Mouse (Mus musculus) layer of hippocampus, postnatal 36 days (tissue): ENCODE measurements around the gene Fads1. TPM values are rescaled to one million over a fixed set of nuclear protein-coding genes. Genes with fewer than 3 reads are reported as not detected.
"Not testable (repeated sequence)": the region's sequence is repeated elsewhere in the genome, so short reads cannot be mapped to it uniquely, and the experiment has no call there.

Source experiments
- DNase-seq, 2 experiments: peaks; one replicate each; pipeline ENCODE4 v3.0.0; 2022
- total RNA-seq, 2 experiments: library from RNA; stranded (reverse); gene quantifications; 2 replicates each; pipeline ENCODE4 v1.2.3; 2021

Gene Fads1
- 100 to 1,000 TPM; 180 to 187 TPM for total RNA-seq

DNA sequence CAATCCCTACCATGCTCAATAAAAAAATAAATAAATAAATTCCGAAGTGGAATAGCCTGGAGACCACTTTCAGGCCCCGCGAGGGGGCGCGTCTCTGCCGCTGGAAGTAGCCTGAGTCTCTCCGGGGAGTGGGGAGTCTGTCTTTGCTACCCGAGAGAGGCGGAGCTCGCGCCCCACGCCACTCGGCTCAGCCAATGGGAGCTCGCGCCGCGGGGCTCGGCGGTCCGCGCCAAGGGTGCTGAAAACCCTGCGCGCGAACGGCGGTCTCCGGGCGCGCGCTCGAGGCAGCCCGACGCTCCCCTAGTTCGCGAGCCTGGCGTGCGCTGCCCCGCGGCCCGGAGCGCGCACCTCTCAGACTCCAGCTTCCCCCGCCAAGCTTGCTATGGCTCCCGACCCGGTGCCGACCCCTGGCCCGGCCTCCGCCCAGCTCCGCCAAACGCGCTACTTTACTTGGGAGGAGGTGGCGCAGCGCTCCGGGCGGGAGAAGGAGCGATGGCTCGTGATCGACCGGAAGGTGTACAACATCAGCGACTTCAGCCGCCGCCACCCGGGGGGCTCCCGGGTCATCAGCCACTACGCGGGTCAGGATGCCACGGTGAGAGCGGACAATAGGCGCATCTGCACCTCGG lies at the start of gene Fads1:
Gene Fads1, plus strand, starts transcription at position 219 of the 629 bp plus-strand sequence.
- DNase-seq = peak; percentile 92 to 95

- no peak for DNase-seq
Measured at GRCm38 (mm10) chr19:10134692-10135091, 48.0 kb upstream of the Fads1 start.

DNA sequence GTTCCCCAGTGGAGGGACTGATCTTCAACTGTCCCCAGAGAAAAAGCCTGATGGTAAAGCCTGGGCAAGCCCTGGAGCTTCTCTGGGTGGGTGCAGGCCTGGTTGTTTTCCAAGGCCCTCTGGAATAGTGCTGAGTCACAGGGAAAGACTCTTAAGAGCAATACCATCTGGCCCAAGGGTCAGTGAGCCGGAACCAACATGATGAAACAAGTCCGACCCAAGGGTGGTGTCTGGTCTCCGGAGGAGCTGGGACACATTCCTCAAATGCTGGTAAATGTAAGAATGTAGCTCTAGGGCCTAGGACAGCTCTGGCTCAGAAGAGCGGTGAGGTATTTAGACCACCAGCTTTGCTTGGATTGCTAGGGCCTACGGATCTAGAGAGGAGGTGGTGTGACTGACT lies 45.3 kb upstream of the Fads1 start:
- DNase-seq = no peak

GRCm38 (mm10) chr19:10139736-10140135 lies 43.0 kb upstream of the Fads1 start:
- no peak for DNase-seq

DNA sequence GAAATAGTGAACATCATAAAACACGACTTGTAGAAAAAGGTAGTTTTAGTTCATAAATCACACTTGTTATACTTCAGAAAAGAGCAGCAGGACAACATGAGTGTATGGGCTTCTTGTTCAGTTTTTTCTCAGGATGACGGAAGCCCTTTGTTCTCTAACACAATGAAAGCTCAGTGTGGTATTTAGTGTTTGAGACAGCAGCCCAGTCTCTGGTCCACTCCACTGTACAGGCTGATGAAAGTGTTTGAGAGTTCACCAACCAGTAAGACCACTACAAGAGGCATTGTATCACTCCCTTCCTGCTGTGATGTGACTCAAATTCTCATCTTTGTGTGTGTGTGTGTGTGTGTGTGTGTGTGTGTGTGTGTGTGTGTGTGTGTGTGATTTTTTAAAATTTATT lies 39.0 kb upstream of the Fads1 start:
- DNase-seq = no peak

DNA sequence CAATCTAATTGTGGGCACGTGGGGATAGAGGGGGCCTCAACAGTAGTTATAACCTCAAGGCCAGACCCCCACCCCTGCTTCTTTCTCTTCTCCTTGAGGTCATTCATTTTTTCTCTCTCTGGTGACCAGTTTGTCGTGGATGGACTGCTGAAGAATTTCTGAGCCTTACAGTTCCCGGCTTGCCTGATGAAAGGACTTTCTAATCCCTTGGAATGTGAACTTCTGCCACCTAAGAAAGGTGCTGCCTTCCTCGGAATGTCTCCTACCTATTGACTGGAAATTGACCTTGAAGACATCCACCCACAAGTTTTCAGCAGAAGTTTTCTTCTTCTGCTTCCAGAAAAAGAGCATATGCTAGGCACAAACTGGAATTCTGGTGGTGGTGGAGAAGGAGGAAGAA lies 38.2 kb upstream of the Fads1 start:
- DNase-seq = no peak

DNA sequence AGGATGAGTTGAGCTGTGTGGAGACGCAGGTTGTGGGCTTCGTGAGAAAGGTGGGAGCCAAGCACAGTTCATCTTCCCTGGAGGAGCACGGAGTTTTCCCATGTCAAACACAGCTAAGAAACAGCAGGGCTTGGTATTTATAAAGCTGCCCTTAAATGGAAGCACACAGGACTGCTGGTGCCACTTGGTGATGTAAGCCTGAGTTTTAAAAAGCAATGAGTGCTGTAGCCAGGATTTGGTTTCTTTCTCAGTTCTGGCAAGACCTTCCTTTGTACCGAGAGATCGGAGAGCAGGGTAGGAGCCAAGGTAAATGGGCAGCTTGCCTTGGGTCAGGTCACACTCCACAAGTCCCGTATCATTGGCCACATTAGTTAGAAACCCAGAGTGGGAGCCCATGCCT lies 34.1 kb upstream of the Fads1 start:
- DNase-seq = no peak

- DNase-seq = no peak
Measured at GRCm38 (mm10) chr19:10149189-10149588, 33.5 kb upstream of the Fads1 start.

DNA sequence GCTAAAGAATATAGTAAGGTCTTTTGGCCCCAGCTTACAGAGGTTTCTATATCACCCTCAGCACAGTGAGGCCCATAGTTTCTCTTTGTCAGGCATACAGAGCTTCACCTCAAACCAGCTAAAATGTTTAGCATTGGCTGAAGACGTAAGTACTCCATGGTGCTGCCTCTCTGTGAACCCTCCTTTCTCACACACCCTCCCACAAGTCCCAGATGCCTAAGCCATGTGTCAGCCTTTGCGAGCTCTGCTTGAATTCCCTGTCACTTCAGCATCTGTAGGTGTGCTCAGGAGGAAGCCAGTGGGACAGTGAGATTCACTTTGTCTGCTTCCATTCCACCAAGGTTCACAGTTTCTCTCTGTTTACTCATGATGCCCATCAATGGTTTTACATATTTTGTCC lies 25.0 kb upstream of the Fads1 start:
- DNase-seq = no peak

GRCm38 (mm10) chr19:10163896-10164295 lies 18.8 kb upstream of the Fads1 start:
- no peak for DNase-seq

GRCm38 (mm10) chr19:10165928-10166327 lies 16.8 kb upstream of the Fads1 start:
- DNase-seq = not testable (repeated sequence)

DNA sequence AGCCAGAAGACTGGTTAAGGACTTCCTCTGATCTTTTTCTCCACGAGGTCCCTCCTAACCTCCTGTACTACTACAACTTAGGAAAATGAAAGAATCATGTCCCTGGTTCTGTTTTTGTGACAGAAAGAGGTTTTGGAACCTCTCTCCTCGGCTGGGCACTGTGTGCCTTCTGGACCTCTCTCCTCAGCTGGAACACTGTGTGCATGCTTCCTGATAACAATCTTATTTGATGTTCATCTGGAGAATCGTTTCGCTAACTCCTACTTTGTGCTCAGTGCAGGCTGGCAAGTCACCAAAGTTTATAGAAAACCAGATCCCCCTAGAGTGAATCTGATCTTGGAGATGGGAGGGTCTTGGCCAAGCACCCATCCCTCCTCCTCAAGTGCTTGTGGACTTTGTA lies 15.6 kb upstream of the Fads1 start:
- DNase-seq = no peak

DNA sequence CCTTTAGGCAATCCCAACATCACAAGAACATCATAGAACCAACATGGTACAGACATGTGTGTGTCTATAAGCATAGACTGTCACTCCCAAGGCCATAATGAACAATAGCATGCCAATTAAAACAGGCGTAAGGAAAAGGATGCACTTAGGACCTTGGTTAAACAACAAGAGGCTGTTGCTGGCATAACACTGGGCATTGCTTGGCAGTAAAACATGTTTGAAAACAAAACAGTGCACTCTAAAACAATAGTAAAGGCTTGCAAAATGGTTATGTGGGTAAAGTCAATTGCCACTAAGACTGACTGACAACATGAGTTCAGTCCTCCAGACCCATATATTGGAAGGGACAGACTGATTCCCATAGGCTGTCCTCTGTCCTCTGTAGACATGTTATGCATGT lies 14.7 kb upstream of the Fads1 start:
- DNase-seq = no peak

DNA sequence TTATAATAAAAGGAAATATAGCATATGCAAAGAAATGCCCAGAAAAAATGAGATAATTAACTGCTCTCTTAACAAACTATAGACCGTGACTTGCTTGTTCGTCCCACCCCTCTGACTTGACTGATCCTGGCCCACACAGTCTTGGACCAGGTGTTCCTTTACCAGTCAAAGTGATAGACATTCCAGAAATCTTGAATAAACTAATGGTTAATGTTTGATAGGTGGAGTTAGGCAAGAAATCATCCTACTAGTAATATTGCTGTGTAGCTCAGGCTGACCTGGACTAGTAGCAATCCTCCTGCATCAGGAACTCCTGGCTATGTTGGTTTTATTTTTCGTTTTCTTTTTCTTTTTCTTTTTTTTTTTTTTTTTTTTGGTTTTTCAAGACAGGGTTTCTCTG lies 14.2 kb upstream of the Fads1 start:
- DNase-seq = no peak

DNA sequence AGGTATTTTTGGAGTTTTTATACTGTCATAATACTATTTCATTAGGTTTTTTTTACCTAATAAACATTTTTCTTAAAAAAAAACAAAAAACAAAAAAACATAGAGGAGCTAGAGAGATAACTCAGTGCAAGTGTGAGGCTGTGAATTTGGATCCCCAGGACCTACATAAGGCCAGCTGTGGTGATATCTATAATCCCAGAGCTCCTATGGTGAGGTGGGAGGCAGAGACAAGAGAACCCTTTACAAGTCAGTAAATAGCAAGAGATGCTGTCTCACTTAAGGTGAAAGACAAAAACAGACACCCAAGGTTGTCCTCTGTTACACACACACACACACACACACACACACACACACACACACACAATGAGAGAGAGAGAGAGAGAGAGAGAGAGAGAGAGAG lies 13.5 kb upstream of the Fads1 start:
- no peak for DNase-seq

DNA sequence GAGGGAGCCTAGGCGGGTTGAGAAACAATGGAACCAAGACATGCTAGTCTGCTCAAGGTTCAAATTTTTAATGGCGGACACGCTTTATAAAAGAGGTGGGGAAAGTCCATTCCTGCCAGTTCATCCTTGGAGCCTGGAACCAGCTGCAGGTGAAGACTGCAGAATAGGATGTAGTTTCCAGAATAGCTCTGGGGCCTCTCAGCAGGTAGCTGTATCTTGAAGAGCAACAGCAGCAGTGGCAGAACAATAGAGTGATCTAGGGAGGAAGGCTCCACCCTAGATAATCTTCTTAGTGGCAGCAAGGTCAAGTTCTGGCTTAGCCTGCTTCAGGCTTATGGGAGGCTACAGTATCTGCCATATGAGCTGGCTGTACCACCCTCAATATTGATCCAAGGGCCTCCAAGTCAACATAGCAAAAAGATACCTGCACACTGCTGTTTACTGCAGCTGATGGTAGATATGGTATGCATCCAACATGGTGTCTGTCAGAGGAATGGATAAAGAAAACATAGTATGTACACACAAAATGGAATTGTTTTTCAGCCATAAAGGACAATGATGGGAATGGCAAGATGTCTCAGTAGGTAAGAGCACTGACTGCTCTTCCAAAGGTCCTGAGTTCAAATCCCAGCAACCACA lies 12.9 kb upstream of the Fads1 start:
- not testable (repeated sequence) for DNase-seq

DNA sequence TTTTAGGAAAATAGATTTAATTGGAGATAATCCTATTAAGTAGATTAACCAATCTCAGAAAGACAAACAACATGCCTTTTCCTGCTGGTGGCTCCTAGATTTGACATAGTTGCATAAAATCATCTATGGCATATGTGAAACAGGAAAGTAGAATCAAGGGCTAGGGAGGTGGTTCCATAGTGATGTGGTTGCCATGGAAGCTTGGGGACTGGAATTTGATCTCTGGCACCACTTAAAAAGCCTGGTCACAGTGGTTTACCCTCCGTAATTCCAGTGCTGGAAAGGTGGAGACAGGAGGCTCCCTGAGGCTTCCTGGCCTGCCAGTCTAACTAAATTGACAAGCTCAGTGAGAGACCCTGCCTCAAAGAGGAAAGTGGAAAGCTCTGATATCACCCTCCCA lies 12.2 kb upstream of the Fads1 start:
- no peak for DNase-seq

DNA sequence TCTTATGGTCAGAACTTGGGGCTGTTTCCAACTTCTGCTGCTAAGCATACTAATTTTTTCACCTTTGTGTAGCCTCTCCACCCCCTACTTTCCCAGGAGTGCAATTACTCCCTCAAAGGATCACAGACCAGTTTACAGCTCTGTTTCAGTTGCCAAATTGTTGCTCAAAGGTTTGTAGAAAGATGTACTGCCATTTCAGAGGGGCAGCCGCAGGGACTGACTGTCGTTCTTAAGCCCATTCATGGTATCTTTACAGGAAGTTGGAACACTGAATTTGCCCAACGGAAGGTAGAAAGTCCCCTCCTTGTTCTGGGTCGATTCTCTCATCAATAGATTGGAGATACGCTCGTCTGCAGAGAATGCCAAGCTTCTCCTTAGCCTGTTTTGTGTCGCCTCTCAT lies 11.3 kb upstream of the Fads1 start:
- no peak for DNase-seq

GRCm38 (mm10) chr19:10171846-10172245 lies 10.8 kb upstream of the Fads1 start:
- DNase-seq = no peak

DNA sequence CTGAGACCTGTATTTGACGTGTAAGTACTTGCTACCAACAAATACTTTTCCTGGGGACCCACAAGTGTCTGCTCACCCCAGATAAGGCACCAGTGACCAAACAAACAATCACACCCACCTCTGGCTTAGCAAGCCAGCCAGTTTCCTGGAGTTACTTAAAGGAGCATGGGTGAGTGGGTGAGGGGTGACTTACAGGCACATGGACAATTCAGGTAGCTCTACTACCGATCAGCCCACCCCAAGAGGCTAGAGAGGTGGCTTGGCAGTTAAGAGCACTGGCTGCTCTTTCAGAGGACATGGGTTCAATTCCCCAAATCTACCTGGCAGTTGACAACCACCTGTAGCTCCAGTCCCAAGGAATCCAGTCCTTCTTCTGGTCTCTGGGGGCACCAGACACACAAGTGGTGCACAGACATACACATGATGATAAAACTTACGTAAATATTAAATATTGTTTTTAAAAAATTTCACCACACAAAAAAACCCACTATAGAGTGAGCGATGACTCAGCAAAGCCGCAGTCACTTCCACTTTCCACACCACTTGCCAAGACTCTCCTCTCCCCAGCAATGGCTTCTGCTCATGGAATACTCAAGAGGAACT lies 9.5 kb upstream of the Fads1 start:
- no peak for DNase-seq

DNA sequence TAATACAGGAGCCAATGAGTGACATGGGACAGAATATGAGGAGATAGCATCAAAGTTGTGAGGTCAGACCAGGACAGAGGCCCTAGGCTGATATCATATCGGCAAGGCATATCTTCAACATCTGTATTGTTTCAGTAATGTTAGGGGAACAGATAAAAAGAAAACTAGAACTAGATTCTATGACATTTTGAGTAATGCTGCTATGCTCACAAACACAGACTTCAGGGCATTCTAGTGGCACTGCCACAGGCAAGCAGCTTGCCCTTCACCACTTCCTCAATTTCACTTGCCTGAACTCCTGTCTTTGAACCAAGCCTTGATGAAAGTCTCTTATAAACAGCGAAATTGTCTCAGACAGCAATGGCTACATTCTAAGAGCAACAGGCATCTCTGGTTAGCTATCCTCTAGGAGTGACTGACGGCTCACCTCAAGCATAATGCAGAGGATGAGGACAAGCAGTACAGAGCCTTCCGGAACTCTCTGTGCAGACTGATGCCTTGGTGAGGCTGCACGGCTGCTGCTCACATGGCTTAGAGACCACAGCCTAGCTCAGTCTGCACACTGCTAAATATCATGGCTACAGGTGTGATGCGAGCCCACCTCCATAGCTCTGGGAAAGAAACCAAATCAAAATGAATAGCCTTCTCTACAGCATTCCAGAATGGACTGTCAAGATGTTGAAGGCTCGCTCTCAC lies 8.7 kb upstream of the Fads1 start:
- no peak for DNase-seq

- no peak for DNase-seq
Measured at GRCm38 (mm10) chr19:10174956-10175355, 7.7 kb upstream of the Fads1 start.

DNA sequence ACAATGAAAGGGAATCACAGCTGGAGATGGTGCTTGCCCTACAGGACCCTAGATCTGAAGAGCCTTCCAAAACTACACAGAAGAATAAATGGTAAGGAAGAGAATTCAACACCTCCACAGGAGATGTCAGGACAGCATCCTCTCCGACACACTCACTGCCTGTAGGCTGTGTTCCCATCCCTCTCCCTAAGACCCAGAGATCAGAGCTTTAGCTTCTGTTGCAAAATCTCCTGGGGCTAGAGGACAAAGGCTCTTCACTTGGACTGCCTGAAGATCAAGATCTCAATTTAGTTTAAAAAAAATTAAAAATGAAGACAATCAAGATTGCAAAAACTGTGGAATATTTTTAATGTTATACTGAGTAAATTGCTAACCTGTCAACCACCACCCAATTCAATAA lies 6.2 kb upstream of the Fads1 start:
- no peak for DNase-seq

- DNase-seq = no peak
Measured at GRCm38 (mm10) chr19:10176941-10177372, 5.7 kb upstream of the Fads1 start.
